Mouse (Mus musculus) left cerebral cortex, adult 8-10 months (tissue): ENCODE results near the gene Ski. TPM values are rescaled to one million over a fixed set of nuclear protein-coding genes. Genes with fewer than 3 reads are reported as not detected.

Source experiments
- DNase-seq, 2 experiments: peaks; one replicate each; pipeline ENCODE4 v3.0.0; 2022; ENCODE audit warnings: low spot score in 2 of 2
- total RNA-seq, 4 experiments: library from RNA; stranded (reverse); gene quantifications; 2 replicates each; pipeline ENCODE4 v1.2.4; 2022

Gene Ski
- total RNA-seq, 4 experiments from 2014 or later = 118 to 126 (median 121) TPM

DNA sequence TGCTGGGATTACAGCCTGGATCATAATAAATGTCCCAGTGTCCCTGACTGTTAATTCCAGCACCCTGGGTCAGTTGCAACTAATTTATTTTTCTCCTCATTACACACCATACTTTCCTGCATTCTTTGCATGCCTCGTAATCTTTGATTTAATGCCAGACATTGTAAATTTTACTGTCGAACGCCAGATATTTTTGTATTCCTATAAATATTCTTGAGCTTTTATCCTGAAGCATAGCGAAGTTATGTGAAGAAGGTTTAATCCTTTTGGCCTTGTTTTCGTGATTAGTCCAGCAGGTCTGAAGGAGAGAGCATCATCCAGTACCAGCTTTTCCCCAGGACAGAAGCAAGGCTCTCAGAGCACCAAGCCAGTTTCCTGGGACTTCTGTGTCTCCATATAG lies 112.9 kb downstream of the Ski start:
- no peak for DNase-seq

DNA sequence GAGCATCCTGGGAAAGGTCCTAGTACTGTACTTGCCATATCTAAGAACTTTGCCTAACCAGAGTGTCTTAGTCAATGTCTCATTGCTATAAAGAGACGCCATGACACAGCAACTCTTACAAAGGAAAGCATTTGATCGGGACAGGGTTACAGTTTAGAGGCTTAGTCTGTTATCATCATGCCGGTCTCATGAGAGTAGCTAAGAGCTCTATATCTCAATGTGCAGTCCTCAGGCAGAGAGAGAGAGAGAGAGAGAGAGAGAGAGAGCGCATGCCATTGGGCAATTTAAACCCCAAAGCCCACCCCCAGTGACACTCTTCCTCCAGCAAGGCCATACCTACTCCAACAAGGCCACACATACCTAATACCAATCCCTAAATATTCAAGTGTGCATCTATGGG lies 114.5 kb downstream of the Ski start:
- no peak for DNase-seq

Other genes starting within 250 kb of the Ski start
- 10 to 100 TPM; 56.8 to 64.3 (median 60.9) TPM for gene Plch2, start 165.8 kb downstream of the Ski start, total RNA-seq
- 10 to 100 TPM; 17.6 to 21.2 (median 19.5) TPM for gene Pex10, start 155.6 kb downstream of the Ski start, total RNA-seq
- gene Rer1, start 136.2 kb downstream of the Ski start, total RNA-seq = 10 to 100 TPM; 63.3 to 69.9 (median 64.2) TPM
- gene Morn1, start 136.0 kb downstream of the Ski start, total RNA-seq = 10 to 100 TPM; 10.2 to 19.4 (median 12.9) TPM
- 10 to 100 TPM; 32.7 to 37.6 (median 34.4) TPM for gene Faap20, start 27.2 kb upstream of the Ski start, total RNA-seq
- gene Prkcz, start 138.8 kb upstream of the Ski start, total RNA-seq = 100 to 1,000 TPM; 199 to 230 (median 214) TPM
- 10 to 100 TPM; 75.3 to 88.7 (median 81.9) TPM for gene Gabrd, start 175.5 kb upstream of the Ski start, total RNA-seq
- gene Cfap74, start 186.6 kb upstream of the Ski start, total RNA-seq = 10 to 100 TPM; 13.3 to 18.2 (median 15.7) TPM
- gene Tmem52, start 246.5 kb upstream of the Ski start, total RNA-seq = 1 to 10 TPM in 3 of 4 experiments, under 1 TPM in 1; 0.41 to 2.0 (median 1.7) TPM